Mouse (Mus musculus) heart, adult 8-10 months (tissue): ENCODE measurements around the gene Wwp2. TPM values are rescaled to one million over a fixed set of nuclear protein-coding genes. Genes with fewer than 3 reads are reported as not detected.

Experiments
- DNase-seq: peaks from one replicate; pipeline ENCODE4 v3.0.0; 2022; ENCODE audit warnings: low spot score
- total RNA-seq, 4 experiments: library from RNA; stranded (reverse); gene quantifications; 2 replicates each; pipeline ENCODE4 v1.2.4; 2022

Wwp2 gene
- 10 to 100 TPM; 22.2 to 25.0 (median 24.2) TPM for total RNA-seq

GRCm38 (mm10) chr8:107435962-107436831 lies at the start of gene Wwp2:
Wwp2 (plus strand) TSS chr8:107436365.
- peak; percentile 68 for DNase-seq

DNA sequence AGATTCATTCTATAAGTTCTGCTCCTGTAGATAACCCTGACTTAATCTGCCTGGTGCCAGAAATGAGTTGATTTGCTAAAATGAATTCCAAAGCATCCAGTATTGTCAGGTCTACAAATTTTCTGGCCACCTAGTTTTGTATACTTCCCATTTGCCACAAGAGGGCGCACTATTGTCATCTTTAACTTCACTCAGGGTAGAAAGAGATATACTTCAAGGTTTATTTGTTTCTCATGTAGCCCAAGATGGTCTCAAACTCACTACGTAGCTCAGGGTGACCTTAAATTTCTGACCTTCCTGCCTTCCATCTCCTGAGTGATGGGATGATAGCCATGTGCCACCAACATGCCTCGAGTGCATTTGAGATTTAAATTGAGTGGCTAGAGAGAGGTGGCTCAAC lies 49.5 kb upstream of the Wwp2 start:
- no peak for DNase-seq

DNA sequence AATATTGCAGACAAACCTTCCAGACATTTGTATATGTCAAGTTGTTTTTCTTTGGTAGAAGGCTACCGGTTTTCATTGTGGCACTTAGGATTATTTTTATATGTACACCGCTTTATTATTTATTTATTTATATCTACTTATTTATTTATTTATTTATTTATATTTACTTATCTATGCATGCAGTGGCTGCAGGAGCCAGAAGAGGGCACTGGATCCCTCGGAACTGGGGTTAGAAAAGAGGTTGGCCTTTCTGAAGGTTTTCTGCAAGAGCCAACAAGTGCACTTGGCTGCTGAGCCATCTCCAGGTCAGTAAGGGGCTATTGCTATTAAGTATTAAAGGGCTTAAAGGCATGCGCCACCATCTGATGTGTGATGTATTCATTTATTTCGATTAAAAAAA lies 48.3 kb upstream of the Wwp2 start:
- DNase-seq, result no peak

DNA sequence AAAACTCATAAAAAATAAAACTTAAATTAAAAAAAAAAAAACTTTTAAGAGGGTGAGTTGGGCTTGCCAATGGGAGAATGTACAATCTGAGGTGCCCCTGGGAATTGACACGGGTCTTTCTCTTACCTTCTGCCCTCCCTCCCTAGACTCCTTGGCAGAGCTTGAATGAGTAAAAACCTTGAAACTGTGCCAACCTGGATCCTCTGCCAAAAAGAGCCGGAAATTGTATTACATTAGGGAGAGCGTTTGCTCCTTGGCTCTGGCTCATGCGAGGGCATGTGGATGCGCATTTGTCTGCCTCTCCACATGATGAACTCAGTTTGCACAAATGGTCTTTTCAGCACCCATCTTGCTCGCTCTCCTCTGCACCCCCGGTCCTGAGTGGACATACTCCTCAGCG lies 46.6 kb upstream of the Wwp2 start:
- peak; percentile 62 for DNase-seq

DNA sequence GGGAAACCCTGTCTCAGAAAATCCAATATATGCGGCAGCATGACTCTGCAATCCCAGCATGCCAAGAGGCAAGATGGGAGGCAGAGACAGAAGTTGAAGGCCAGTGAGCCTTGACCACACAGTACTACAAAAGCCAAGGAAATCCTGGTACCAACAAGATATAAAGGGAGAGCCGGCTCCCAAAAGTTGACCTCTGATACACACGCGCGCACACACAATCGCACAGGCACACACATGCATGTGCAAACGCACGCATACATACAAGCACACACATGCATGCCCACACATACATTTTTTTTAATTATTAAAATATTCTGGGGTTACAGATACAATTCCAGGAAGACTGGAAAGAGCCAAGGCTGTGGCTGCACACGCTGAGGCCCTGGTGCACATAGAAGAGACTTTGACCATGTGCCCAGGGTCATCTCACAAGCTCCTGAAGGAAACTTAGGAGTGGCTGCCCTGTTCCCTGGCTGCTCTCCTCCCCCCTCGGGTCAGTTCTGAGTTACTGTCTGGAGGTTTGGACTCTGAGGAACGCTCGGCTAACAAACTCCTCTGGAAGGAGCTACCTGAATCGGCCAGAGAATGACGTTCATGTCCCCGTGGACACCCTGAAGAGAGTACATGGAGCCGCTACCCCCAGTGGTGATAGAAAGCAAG lies 45.6 kb upstream of the Wwp2 start:
- no peak for DNase-seq

- no peak for DNase-seq
These were observed 45.0 kb upstream of the Wwp2 start for GRCm38 (mm10) chr8:107391136-107391516.

- no peak for DNase-seq
These were observed 40.8 kb upstream of the Wwp2 start for GRCm38 (mm10) chr8:107395397-107395796.

DNA sequence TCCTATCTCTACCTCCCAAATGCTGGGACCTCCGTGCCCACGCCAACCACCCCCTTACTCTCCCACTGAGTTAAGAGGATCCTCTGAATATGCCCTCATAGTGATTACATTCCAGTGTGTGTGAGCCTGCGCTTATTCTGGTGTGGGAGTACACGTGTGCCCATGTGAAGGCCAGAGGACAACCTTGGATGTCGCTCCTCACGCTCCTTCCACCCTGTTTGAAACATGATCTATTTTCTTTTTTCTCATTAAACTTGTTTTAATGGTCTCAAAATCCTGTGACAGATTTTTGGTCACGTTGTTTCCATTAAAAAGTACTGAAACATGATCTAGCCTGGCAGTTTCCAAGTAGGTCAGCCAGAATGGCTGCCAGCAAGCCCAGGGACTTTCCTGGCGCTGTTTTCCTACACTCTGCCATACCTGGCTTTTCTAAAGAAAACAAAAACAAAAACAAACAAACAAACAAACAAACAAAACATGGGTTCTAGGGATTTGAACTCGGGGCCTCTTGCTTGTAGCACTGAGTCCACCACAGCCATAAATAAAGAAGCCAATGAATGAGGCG lies 40.0 kb upstream of the Wwp2 start:
- no peak for DNase-seq

DNA sequence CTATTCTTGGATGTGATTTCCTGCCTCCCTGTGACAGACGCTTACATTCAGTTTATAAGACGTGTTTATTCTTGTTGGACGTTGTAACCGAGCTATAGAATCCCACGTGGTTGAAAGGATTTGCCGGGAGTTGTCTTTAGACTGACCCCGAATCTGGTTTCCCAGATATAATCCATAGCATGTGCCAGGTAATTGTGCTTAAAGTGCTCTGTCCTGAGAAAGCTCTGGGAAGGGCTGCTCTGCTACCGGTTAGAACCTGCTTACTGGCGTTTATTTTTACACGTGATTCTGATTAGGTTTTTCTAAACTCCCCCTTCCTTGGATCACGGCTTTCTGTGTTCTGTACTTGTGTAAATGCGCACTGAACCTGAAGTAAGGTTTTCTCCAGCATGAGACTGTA lies 38.5 kb upstream of the Wwp2 start:
- no peak for DNase-seq

DNA sequence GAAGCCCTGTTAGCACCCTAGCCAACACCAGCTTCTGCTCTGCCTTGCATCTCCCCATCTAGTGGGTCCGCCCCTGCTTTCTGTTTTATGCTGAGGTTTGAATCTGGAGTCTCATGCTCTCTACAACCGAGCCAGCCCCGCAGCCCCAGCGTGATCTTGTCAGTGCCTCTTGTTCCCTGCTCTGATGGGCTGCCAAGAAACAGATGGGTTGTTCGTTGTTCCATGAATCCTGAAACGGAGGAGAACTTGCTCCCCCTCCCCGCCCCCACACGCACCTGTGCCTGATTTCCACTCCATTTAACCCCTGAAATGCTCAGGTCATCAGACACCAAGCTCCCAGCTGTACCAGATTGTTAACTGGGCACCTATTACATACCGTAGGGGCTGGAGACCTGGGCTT lies 36.7 kb upstream of the Wwp2 start:
- DNase-seq, result no peak

- DNase-seq, result no peak
These were observed 34.3 kb upstream of the Wwp2 start for GRCm38 (mm10) chr8:107401866-107402265.

DNA sequence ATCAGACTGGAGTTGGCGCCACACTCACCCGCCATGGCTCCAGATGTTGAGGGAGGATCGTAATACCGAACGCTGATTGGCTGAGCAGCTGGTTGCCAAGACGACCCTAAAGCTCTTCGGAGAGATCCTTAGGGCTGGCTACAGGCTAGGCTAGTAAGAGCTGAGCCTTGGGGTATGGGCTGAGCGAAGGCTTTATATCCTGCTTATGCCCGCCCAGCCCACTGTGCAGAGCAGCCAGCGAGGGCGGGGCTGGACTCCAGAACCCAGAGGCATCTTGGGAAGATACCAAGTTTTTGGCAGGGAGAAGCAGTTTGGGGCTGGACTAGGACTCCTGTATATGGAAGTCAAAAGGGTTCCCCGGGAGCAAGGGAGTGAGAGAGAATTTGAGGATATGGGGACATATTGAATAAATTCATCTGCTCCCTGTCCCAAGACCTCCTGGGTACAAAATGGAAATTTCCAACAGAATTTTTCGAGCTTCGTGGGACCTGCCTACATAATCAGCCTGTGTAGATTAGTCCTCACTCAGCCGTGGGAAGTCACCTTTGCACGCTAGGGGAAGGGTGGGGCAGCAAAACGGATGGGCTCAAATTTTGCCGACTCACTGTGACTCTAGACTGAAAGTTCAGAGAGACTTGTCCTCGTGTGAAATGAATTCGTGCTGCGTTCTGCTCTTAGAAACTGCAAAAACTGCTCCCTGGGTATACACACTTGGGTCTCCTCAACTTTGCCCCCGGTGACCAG lies 33.0 kb upstream of the Wwp2 start, which contains the start of gene Nqo1:
Nqo1 (minus strand) TSS at position 169 of the 744 bp plus-strand sequence.
- DNase-seq, result peak; percentile 85

DNA sequence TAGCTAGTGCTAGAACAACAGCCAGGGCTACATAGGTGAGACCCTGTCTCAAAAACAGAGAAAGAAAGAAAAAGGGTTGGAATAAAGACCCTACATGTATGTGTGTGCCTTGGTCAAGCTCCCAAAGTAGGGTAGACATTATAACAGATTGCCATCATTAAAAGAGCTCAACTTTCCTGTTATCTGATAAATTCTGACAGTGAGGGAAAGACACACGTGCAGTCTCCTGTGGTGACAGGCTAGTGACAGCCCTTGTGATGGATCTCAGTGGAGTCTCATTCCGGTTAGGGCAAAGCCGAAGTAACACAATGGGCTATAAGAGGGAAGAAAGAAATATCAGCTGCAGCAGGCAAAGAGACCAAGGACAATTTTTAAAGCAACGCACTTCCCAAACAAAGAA lies 32.1 kb upstream of the Wwp2 start:
- DNase-seq, result no peak

DNA sequence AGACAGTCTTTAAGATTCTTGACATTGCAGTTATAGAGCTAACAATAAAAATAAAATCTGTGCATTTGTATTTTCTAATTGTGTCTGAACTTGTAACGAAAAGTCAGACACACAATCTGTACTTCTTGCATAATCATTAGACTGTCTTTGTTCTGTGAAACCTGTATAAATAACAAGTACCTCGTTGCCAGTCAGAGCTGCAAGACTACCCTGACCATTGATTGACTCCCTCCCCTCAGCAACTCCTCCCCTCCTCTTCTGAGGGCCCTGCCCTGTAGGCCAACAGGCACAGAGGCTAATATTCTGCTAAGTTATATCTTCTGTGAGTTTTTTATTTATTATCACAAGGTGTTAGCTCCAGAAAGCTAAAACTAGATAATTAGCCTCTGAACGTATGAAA lies 30.2 kb upstream of the Wwp2 start:
- no peak for DNase-seq

- no peak for DNase-seq
These were observed 24.8 kb upstream of the Wwp2 start for GRCm38 (mm10) chr8:107411391-107411790.

DNA sequence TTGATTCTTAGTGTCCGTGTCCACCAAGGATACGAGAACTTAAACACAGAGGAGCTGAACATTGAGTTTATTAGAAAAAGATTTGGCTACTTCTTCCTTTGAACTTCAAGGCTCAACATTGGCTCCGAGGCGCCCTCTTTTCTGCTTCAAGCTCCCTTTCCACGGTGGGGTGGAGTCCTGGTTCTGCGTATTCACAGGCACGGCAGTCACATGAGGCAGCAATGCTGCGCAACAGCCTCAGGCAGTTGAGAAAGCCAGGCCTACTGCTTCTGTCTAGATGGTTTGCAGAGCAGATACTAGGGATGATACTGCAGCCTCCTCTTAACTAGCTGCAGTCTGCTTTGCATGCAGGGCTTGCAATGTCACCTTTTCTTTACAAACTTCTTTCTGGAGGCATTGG lies 23.6 kb upstream of the Wwp2 start:
- DNase-seq, result no peak

DNA sequence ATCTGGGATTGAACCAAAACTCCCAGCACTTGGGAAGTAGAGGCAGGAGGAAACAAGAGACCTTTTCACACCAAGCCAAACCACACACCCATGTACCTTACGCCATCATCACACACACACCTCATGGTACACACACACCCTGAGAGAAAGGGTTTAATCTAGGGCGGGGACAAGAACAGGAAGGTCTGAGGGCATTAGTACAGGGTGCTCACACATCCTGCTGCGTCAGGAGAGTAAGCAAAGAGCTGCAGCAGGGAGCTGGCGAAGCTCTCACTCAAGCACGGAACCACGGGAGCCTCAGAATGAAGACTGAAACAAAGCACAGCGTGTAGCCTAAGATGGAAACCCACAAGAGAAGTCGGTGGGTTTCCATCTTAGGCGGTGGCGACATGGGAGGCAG lies 22.3 kb upstream of the Wwp2 start:
- no peak for DNase-seq

DNA sequence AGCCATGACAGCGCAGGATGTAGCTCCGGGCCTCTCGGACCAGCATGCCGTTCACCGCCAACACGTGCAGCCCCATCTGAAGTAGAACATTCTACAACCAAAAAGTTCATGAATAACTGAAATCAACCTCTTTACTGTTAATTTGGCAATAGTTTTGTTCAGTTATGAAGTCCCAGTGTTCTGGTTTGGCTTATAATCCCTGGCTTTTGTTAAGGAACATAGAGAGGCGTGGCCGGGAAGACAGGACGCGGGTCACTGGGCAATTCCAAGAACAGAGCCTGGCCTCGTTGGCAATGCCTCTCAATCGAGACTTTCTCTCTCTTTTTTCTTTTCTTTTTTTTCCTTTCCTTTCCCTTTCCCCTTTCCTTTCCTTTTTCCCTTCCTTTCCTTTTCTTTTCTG lies 19.2 kb upstream of the Wwp2 start:
- DNase-seq, result no peak

DNA sequence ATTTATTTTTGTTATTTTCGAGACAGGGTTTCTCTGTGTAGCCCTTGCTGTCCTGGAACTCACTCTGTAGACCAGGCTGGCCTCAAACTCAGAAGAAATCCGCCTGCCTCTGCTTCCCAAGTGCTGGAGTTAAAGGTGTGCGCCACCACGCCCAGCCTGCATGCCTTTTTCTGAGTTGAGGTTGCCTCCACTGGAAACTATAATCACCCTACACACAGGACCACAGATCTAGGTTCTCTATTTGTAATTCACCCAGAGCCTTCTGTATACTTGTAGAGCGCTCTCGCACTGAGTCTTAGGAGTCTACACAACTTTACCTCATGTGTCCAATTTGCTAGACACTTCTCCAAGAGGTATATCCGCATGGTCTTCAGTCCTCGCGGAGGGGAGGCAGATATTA lies 12.0 kb upstream of the Wwp2 start:
- no peak for DNase-seq

DNA sequence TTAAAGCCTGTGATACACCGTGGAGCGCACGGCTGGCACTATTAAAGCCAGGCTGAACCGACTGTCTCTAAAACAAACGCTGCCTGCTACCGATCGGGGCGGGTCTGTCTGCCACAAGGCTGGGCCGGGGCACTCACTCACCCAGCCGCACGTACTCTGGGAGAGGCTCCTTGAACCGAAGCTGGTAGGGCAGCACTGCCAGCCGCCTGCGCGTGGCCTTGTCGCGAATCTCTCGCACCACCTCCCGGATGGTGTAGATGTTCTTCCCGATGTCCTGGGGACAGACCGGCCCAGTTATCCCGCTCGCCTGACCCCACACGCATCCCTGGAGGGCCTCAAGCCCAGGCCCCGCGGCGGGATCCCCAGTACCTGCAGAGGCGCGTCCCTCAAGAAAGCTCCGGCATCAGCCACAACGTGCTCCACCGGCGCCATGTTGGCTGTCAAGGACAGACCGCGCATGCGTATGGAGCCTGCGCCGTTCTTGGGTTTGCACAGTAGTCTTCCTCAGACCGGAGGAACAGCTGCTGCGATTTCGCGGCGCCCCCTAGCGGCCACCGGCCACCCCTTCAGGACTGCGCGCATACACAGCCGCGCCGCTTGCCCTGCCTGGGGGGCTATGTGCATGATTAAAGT lies 11.5 kb upstream of the Wwp2 start, which contains the start of gene Nob1:
Nob1 (minus strand) TSS at position 455 of the 633 bp plus-strand sequence.
- DNase-seq, result peak; percentile 96

DNA sequence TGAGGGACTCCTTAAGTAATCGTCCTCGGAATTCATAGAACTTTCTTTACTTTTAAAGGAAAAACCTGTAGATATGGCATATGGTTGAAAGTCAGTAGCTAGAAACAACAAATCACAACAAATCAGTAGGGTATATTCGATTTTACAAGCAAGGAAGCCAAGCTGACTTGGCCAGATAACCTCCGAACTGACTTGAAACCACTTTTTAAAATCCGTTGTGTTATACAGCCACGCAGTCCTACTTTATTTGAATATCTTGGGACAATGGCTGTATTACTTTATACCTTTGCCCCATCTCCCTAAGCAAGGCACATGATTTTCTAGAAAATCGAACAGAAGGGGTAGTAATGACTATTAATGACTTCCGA lies 11.0 kb upstream of the Wwp2 start:
- no peak for DNase-seq

- DNase-seq, result no peak
These were observed 5.3 kb upstream of the Wwp2 start for GRCm38 (mm10) chr8:107430821-107431220.
